ENCODE assay signal across 8 mouse cellular contexts in the genomic region with DNA sequence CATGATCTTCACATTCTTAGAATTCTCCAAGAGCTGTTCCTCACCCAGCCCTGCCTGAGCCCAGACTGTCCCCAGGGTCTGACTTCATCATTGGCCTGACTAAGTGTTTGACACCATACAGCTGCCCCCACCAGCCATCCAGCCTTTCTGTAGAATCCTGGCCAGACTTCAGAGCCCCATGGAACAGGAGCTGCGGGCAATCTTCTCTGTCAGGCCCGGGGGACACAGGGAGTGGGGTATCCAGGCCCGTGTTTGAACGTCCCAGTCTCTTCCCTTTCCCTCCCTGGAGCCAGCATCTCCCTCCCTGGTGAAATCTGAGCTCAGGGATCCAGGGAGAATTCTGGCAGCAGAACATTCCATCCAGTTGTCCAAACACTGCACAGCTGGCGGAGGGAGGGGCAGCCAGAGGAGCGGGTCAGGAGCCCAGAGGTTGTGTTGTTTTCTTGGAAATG. TPM values are rescaled to one million over a fixed set of nuclear protein-coding genes. Genes with fewer than 3 reads are reported as not detected.
A peak's percentile ranks its signal among the peaks of the same experiment; 100 is the strongest.
DNase-seq lines count a peak whose midpoint lies in the region; ATAC-seq and TF ChIP-seq lines count a peak whose summit lies in the region.

No protein-coding gene starts in this region.

- 58% methylated on average over 6 of the region's 6 CpGs for WGBS in hindbrain, embryonic 16.5 days
- WGBS in lung, postnatal 0 days, result 11% methylated on average over 6 of the region's 6 CpGs
- WGBS in forebrain, embryonic 16.5 days, result 64% methylated on average over 6 of the region's 6 CpGs

- no peak for ATAC-seq in erythroblast, adult 5-6 weeks (replicated peaks; ENCODE audit: low FRiP score, poor library complexity, severe bottlenecking)
- no peak for ATAC-seq in hindbrain, embryonic 16.5 days
- ATAC-seq in lung, postnatal 0 days, result peak; percentile 68
- ATAC-seq in forebrain, embryonic 16.5 days, result no peak

- peaks cover 70% of the 10 kb centered on the region for H3K4me1 ChIP-seq in erythroblast, embryonic 14.5 days (ENCODE audit: control insufficient read depth)
- H3K4me1 ChIP-seq in hindbrain, embryonic 16.5 days (ENCODE audit: control insufficient read depth, insufficient read depth, low read depth, low read length), result peaks cover 4% of the 10 kb centered on the region; the same call in 1 of the 2 replicates
- H3K4me1 ChIP-seq in lung, postnatal 0 days (ENCODE audit: insufficient read depth, low read depth, low read length), result peaks cover 10% of the 10 kb centered on the region; the same call in 1 of the 2 replicates
- 0 out of 2 replicates have a peak, but pooled peaks cover 1% of the 10 kb centered on the region for H3K4me1 ChIP-seq in forebrain, embryonic 16.5 days (replicated peaks; ENCODE audit: control insufficient read depth, insufficient read depth, low read length)

- H3K9ac ChIP-seq in hindbrain, embryonic 16.5 days (ENCODE audit: low read depth, low read length), result no peak overlapping the region
- H3K9ac ChIP-seq in lung, postnatal 0 days (replicated peaks; ENCODE audit: low read depth), result no peak overlapping the region
- no peak overlapping the region for H3K9ac ChIP-seq in forebrain, embryonic 16.5 days (replicated peaks; ENCODE audit: low read depth, low read length)

- peak overlapping the region; percentile 17; the same call in 1 of the 2 replicates for H3K27ac ChIP-seq in hindbrain, embryonic 16.5 days (ENCODE audit: low read depth, low read length)
- peak overlapping the region; percentile 73 for H3K27ac ChIP-seq in lung, postnatal 0 days (ENCODE audit: low read length)
- H3K27ac ChIP-seq in forebrain, embryonic 16.5 days (ENCODE audit: low read length), result no peak overlapping the region

- TF ChIP-seq EP300 in lung, postnatal 0 days (IDR thresholded peaks at IDR 0.05), result no peak

- peak; percentile 74 for DNase-seq in forelimb bud, embryonic 11.5 days (ENCODE audit: low read depth, low spot score)
- DNase-seq in lung, postnatal 0 days (ENCODE audit: low spot score), result peak; percentile 70
- no peak for DNase-seq in right cerebral cortex, postnatal 36 days (ENCODE audit: low spot score in 2 of 2)
- DNase-seq in frontal cortex, postnatal 36 days (ENCODE audit: low spot score in 2 of 2), result no peak

- no peaks in the 10 kb centered on the region for H3K9me3 ChIP-seq in erythroblast, embryonic 14.5 days (ENCODE audit: control insufficient read depth, low read length)
- no peaks in the 10 kb centered on the region for H3K9me3 ChIP-seq in hindbrain, embryonic 16.5 days (ENCODE audit: control insufficient read depth, low read length)
- no peaks in the 10 kb centered on the region for H3K9me3 ChIP-seq in lung, postnatal 0 days (ENCODE audit: low read length)
- no peaks in the 10 kb centered on the region for H3K9me3 ChIP-seq in forebrain, embryonic 16.5 days (ENCODE audit: control insufficient read depth, low read length)

- peaks cover 33% of the 10 kb centered on the region for H3K36me3 ChIP-seq in erythroblast, embryonic 14.5 days (ENCODE audit: control insufficient read depth)
- H3K36me3 ChIP-seq in hindbrain, embryonic 16.5 days (ENCODE audit: control insufficient read depth, insufficient read depth, low read length), result no peaks in the 10 kb centered on the region
- H3K36me3 ChIP-seq in lung, postnatal 0 days (ENCODE audit: insufficient read depth, low read length), result no peaks in the 10 kb centered on the region
- no peaks in the 10 kb centered on the region for H3K36me3 ChIP-seq in forebrain, embryonic 16.5 days (ENCODE audit: control insufficient read depth, insufficient read depth)

- no peaks in the 10 kb centered on the region for H3K27me3 ChIP-seq in erythroblast, embryonic 14.5 days (ENCODE audit: control insufficient read depth)
- H3K27me3 ChIP-seq in hindbrain, embryonic 16.5 days (replicated peaks; ENCODE audit: control insufficient read depth, insufficient read depth, low read length), result no peaks in the 10 kb centered on the region
- no peaks in the 10 kb centered on the region for H3K27me3 ChIP-seq in lung, postnatal 0 days (replicated peaks; ENCODE audit: insufficient read depth, low read length)
- H3K27me3 ChIP-seq in forebrain, embryonic 16.5 days (replicated peaks; ENCODE audit: control insufficient read depth, insufficient read depth, low read length), result no peaks in the 10 kb centered on the region

- peak overlapping the region; percentile 68 for H3K4me3 ChIP-seq in erythroblast, embryonic 14.5 days (replicated peaks)
- no peak overlapping the region for H3K4me3 ChIP-seq in hindbrain, embryonic 16.5 days (ENCODE audit: low read length)
- no peak overlapping the region for H3K4me3 ChIP-seq in lung, postnatal 0 days (ENCODE audit: low read depth, low read length)
- H3K4me3 ChIP-seq in forebrain, embryonic 16.5 days (replicated peaks; ENCODE audit: low read length), result no peak overlapping the region

- H3K4me2 ChIP-seq in hindbrain, embryonic 16.5 days (ENCODE audit: low read length), result no peak overlapping the region
- H3K4me2 ChIP-seq in lung, postnatal 0 days (replicated peaks; ENCODE audit: low read depth, low read length), result no peak overlapping the region
- H3K4me2 ChIP-seq in forebrain, embryonic 16.5 days (ENCODE audit: low read length), result no peak overlapping the region

- no peak for TF ChIP-seq CTCF in lung, postnatal 0 days (IDR thresholded peaks at IDR 0.05)

RNA-seq across cellular contexts. Expression of a gene that starts 11.4 kb away (rescaled TPM):
- 90.0 and 90.9 TPM in 2 replicates for polyA plus RNA-seq in erythroblast, embryonic 14.5 days (2012)
- total RNA-seq in erythroblast, adult 5-6 weeks (2015; ENCODE audit: low replicate concordance), result 263 and 307 TPM in 2 replicates
- 530 and 535 TPM in 2 replicates for total RNA-seq in erythroblast, adult 5-6 weeks (2017; ENCODE audit: low replicate concordance)
- polyA plus RNA-seq in hindbrain, embryonic 16.5 days (2015; fragmentation: Nextera tagmentation; extraction: Ambion mirVana), result 22.1 and 25.6 TPM in 2 replicates
- 23.8 and 25.9 TPM in 2 replicates for polyA plus RNA-seq in lung, postnatal 0 days (2015; fragmentation: Nextera tagmentation; extraction: Ambion mirVana)
- 18.0 and 18.4 TPM in 2 replicates for polyA plus RNA-seq in forebrain, embryonic 16.5 days (2015; fragmentation: Nextera tagmentation; extraction: Ambion mirVana)

RNA-seq across cellular contexts. Expression of a gene that starts 11.4 kb away (rescaled TPM):
- not detected in 2 replicates for polyA plus RNA-seq in erythroblast, embryonic 14.5 days (2012)
- total RNA-seq in erythroblast, adult 5-6 weeks (2015; ENCODE audit: low replicate concordance), result not detected in 2 replicates
- total RNA-seq in erythroblast, adult 5-6 weeks (2017; ENCODE audit: low replicate concordance), result not detected in 2 replicates
- 2.5 and 3.2 TPM in 2 replicates for polyA plus RNA-seq in hindbrain, embryonic 16.5 days (2015; fragmentation: Nextera tagmentation; extraction: Ambion mirVana)
- 2.0 and 2.3 TPM in 2 replicates for polyA plus RNA-seq in lung, postnatal 0 days (2015; fragmentation: Nextera tagmentation; extraction: Ambion mirVana)
- 1.2 and 1.5 TPM in 2 replicates for polyA plus RNA-seq in forebrain, embryonic 16.5 days (2015; fragmentation: Nextera tagmentation; extraction: Ambion mirVana)

RNA-seq across cellular contexts. Expression of a gene that starts 28.5 kb away (rescaled TPM):
- polyA plus RNA-seq in erythroblast, embryonic 14.5 days (2012), result 11.1 and 13.7 TPM in 2 replicates
- 1.7 and 12.1 TPM in 2 replicates for total RNA-seq in erythroblast, adult 5-6 weeks (2015; ENCODE audit: low replicate concordance)
- total RNA-seq in erythroblast, adult 5-6 weeks (2017; ENCODE audit: low replicate concordance), result 9.3 and 18.5 TPM in 2 replicates
- 39.7 and 42.1 TPM in 2 replicates for polyA plus RNA-seq in hindbrain, embryonic 16.5 days (2015; fragmentation: Nextera tagmentation; extraction: Ambion mirVana)
- polyA plus RNA-seq in lung, postnatal 0 days (2015; fragmentation: Nextera tagmentation; extraction: Ambion mirVana), result 79.6 and 96.1 TPM in 2 replicates
- polyA plus RNA-seq in forebrain, embryonic 16.5 days (2015; fragmentation: Nextera tagmentation; extraction: Ambion mirVana), result 14.1 and 20.9 TPM in 2 replicates

RNA-seq across cellular contexts. Expression of a gene that starts 32.5 kb away (rescaled TPM):
- polyA plus RNA-seq in erythroblast, embryonic 14.5 days (2012), result 1,886 and 6,516 TPM in 2 replicates
- total RNA-seq in erythroblast, adult 5-6 weeks (2015; ENCODE audit: low replicate concordance), result 939 and 1,145 TPM in 2 replicates
- total RNA-seq in erythroblast, adult 5-6 weeks (2017; ENCODE audit: low replicate concordance), result 1,067 and 1,257 TPM in 2 replicates
- polyA plus RNA-seq in hindbrain, embryonic 16.5 days (2015; fragmentation: Nextera tagmentation; extraction: Ambion mirVana), result 1,751 and 1,961 TPM in 2 replicates
- 3,752 and 3,783 TPM in 2 replicates for polyA plus RNA-seq in lung, postnatal 0 days (2015; fragmentation: Nextera tagmentation; extraction: Ambion mirVana)
- polyA plus RNA-seq in forebrain, embryonic 16.5 days (2015; fragmentation: Nextera tagmentation; extraction: Ambion mirVana), result 1,497 and 1,681 TPM in 2 replicates

Comparison
In these comparisons a context has a peak if more than half of its experiments do, and no peak if none do; other contexts are left out.
1. DNase-seq: peak in forelimb bud, embryonic 11.5 days (single experiment) and lung, postnatal 0 days (single experiment); none in right cerebral cortex, postnatal 36 days (0 of 2) and frontal cortex, postnatal 36 days (0 of 2).